19 mouse cellular contexts compared by ENCODE assay signal in genomic region chr14:102942222-102942843, GRCm38 (mm10). TPM values are rescaled to one million over a fixed set of nuclear protein-coding genes. Genes with fewer than 3 reads are reported as not detected.
DNase-seq lines count a peak whose midpoint lies in the region; ATAC-seq and TF ChIP-seq lines count a peak whose summit lies in the region.
"Had no signal": no experiment of that assay in that cellular context is flagged by ENCODE, and none has a peak within 500 bp of the region (broad histone marks: within the 10 kb centered on the region; RNA-seq: fewer than 3 reads in every experiment).

No protein-coding gene starts in this region.

- 71% methylated on average over 2 of the region's 2 CpGs for WGBS in heart, embryonic 12.5 days

- H3K79me2 ChIP-seq in CH12.LX (replicated peaks; ENCODE audit: control insufficient read depth, extremely low read depth, insufficient read depth, poor library complexity, severe bottlenecking), result no peaks in the 10 kb centered on the region

- H3K4me2 ChIP-seq in CH12.LX (ENCODE audit: insufficient read depth, low read depth, poor library complexity, severe bottlenecking), result no peak overlapping the region
- H3K4me2 ChIP-seq in heart, embryonic 12.5 days, result no peak overlapping the region
- H3K4me2 ChIP-seq: forebrain, embryonic 13.5 days; heart, embryonic 11.5 days; hindbrain, embryonic 14.5 days; intestine, embryonic 15.5 days had no signal

- H3K36me3 ChIP-seq in CH12.LX (replicated peaks in 1 of 2; ENCODE audit: control insufficient read depth in 1 of 2, insufficient read depth in 1 of 2, low read length in 1 of 2), result no peaks in the 10 kb centered on the region
- H3K36me3 ChIP-seq in heart, embryonic 12.5 days, result no peaks in the 10 kb centered on the region
- H3K36me3 ChIP-seq: embryonic facial prominence, embryonic 10.5 days; hindbrain, embryonic 10.5 days; intestine, embryonic 15.5 days had no signal

- H3K27me3 ChIP-seq in CH12.LX (replicated peaks), result no peaks in the 10 kb centered on the region
- H3K27me3 ChIP-seq in heart, embryonic 12.5 days (replicated peaks), result no peaks in the 10 kb centered on the region
- H3K27me3 ChIP-seq: forebrain, embryonic 13.5 days; intestine, embryonic 15.5 days had no signal

- dilution Hi-C loops in CH12.LX (cut with MboI; ENCODE audit: extremely low pct_ligation_motif_present, extremely low pct_unique_long_range_greater_than_20kb, low sequenced_read_pairs), result no loop called here

- H3K9me3 ChIP-seq in CH12.LX (replicated peaks; ENCODE audit: low read length), result no peaks in the 10 kb centered on the region
- H3K9me3 ChIP-seq in heart, embryonic 12.5 days (replicated peaks), result no peaks in the 10 kb centered on the region
- H3K9me3 ChIP-seq: embryonic facial prominence, embryonic 10.5 days; forebrain, embryonic 13.5 days; hindbrain, embryonic 10.5 days; intestine, embryonic 15.5 days had no signal

- H3K4me1 ChIP-seq in CH12.LX (ENCODE audit: control insufficient read depth in 1 of 2, insufficient read depth in 2 of 2), result peaks cover 4 to 20% of the 10 kb centered on the region in 2 experiments; a peak in 3 of 4 replicates
- no peaks in the 10 kb centered on the region for H3K4me1 ChIP-seq in heart, embryonic 12.5 days (replicated peaks)
- H3K4me1 ChIP-seq: embryonic facial prominence, embryonic 10.5 days; forebrain, embryonic 13.5 days; hindbrain, embryonic 10.5 days; intestine, embryonic 15.5 days had no signal

- peak; percentile 74 for TF ChIP-seq EP300 in CH12.LX (IDR thresholded peaks at IDR 0.05; ENCODE audit: low read length)

- no peak for TF ChIP-seq POLR2A in CH12.LX (IDR thresholded peaks at IDR 0.05; ENCODE audit: low read depth, low read length)

- H3K27ac ChIP-seq in CH12.LX (ENCODE audit: insufficient read depth, low read depth), result no peak overlapping the region
- H3K27ac ChIP-seq in heart, embryonic 12.5 days (ENCODE audit: poor library complexity, severe bottlenecking), result no peak overlapping the region
- H3K27ac ChIP-seq: embryonic facial prominence, embryonic 10.5 days; forebrain, embryonic 13.5 days; heart, adult 2 months; hindbrain, embryonic 10.5 days; hindbrain, embryonic 14.5 days; intestine, embryonic 15.5 days had no signal

- TF ChIP-seq RAD21 in CH12.LX (IDR thresholded peaks at IDR 0.05; ENCODE audit: low read depth, low read length), result no peak

- no peak overlapping the region for H3K4me3 ChIP-seq in CH12.LX (replicated peaks in 1 of 3; ENCODE audit: low read depth in 2 of 3, low read length in 2 of 3, poor library complexity in 1 of 3)
- H3K4me3 ChIP-seq in heart, embryonic 12.5 days, result no peak overlapping the region
- H3K4me3 ChIP-seq: embryonic facial prominence, embryonic 10.5 days; forebrain, embryonic 13.5 days; heart, adult 2 months; hindbrain, embryonic 10.5 days; intestine, embryonic 15.5 days had no signal

- peak; percentile 56 for ATAC-seq in granulocyte monocyte progenitor cell, adult 5-6 weeks (replicated peaks; ENCODE audit: poor library complexity, severe bottlenecking)
- no peak for ATAC-seq in heart, embryonic 12.5 days (ENCODE audit: insufficient number of reproducible peaks, low FRiP score)
- ATAC-seq: forebrain, embryonic 13.5 days; intestine, embryonic 15.5 days had no signal

- DNase-seq in adrenal gland, adult 2 months, result peak; percentile 21
- no peak for DNase-seq in adrenal gland, postnatal 4 days (ENCODE audit: low spot score in 2 of 2)
- no peak for DNase-seq in CH12.LX (ENCODE audit: extremely low read depth)
- DNase-seq in layer of hippocampus, adult 8-10 months (ENCODE audit: low spot score in 2 of 2), result no peak
- no peak for DNase-seq in lung, postnatal 4 days
- DNase-seq: adrenal gland, postnatal 14 days; cerebellum, adult 18-20 months; cerebellum, adult 9-11 months; cerebellum, postnatal 36 days; gastrocnemius, postnatal 10 days; heart, adult 2 months had no signal

- in situ Hi-C loops in CH12.LX (cut with MboI; ENCODE audit: low pct_ligation_motif_present, low pct_unique_long_range_greater_than_20kb, low sequenced_read_pairs), result no loop called here

- no peak for TF ChIP-seq CTCF in CH12.LX (conservative IDR thresholded peaks at IDR 0.05 in 1 of 2, IDR thresholded peaks at IDR 0.05 in 1 of 2; ENCODE audit: low read depth in 2 of 2, low read length in 2 of 2)

- peak overlapping the region; percentile 27; the same call in 1 of the 2 replicates for H3K9ac ChIP-seq in CH12.LX (ENCODE audit: insufficient read depth, low read depth)
- no peak overlapping the region for H3K9ac ChIP-seq in heart, embryonic 12.5 days
- H3K9ac ChIP-seq: forebrain, embryonic 13.5 days; hindbrain, embryonic 14.5 days; intestine, embryonic 15.5 days had no signal

TF ChIP-seq in CH12.LX, 34 proteins besides CTCF, POLR2A, EP300 and RAD21:
- peak; percentile 52; the same call in 1 of the 2 replicates for TF ChIP-seq IRF4 (IDR thresholded peaks at IDR 0.05; ENCODE audit: low read depth, low read length)
- peak; percentile 69 for TF ChIP-seq JUND (conservative IDR thresholded peaks at IDR 0.05; ENCODE audit: low read depth, low read length)
- peak; percentile 46 for TF ChIP-seq JUN (IDR thresholded peaks at IDR 0.05; ENCODE audit: insufficient read depth, low read depth, low read length)
- TF ChIP-seq MAFK (IDR thresholded peaks at IDR 0.05; ENCODE audit: insufficient replicate concordance, low read length), result peak; percentile 33; the same call in 1 of the 2 replicates
- TF ChIP-seq SIN3A (IDR thresholded peaks at IDR 0.05; ENCODE audit: low read length), result no peak
TF ChIP-seq in CH12.LX: peak in this region for 4.

RNA-seq across cellular contexts. Expression of gene Kctd12, which starts 40.1 kb away (rescaled TPM):
- 10 to 100 TPM; 29.3 to 33.3 TPM for total RNA-seq in adrenal gland, adult 2 months (2021)
- 35.9 and 38.5 TPM in 2 replicates for polyA plus RNA-seq in adrenal gland, adult 2 months (2012; rRNA removed)
- total RNA-seq in adrenal gland, postnatal 4 days (2021), result 10 to 100 TPM; 45.2 to 48.6 TPM
- 29.8 and 35.4 TPM in 2 replicates for total RNA-seq in CH12.LX (2012; rRNA removed)
- 21.8 and 23.5 TPM in 2 replicates for total RNA-seq in CH12.LX (2014; rRNA removed)
- 17.5 and 21.4 TPM in 2 replicates for polyA plus RNA-seq in CH12.LX (2012; ENCODE audit: insufficient read length, low read depth)
- 49.0 and 63.5 TPM in 2 replicates for total RNA-seq in granulocyte monocyte progenitor cell, adult 5-6 weeks (2014; fragmentation: Nextera tagmentation)
- 63.8 and 64.9 TPM in 2 replicates for total RNA-seq in granulocyte monocyte progenitor cell, adult 5-6 weeks (2017)
- polyA plus RNA-seq in heart, embryonic 12.5 days (2016; fragmentation: Nextera tagmentation; extraction: Ambion mirVana), result 4.8 and 5.4 TPM in 2 replicates
- 100 to 1,000 TPM; 107 to 114 (median 111) TPM for total RNA-seq in layer of hippocampus, adult 8-10 months (2022)
